Comparison of ENCODE assay signal across 8 mouse cellular contexts in the genomic region with DNA sequence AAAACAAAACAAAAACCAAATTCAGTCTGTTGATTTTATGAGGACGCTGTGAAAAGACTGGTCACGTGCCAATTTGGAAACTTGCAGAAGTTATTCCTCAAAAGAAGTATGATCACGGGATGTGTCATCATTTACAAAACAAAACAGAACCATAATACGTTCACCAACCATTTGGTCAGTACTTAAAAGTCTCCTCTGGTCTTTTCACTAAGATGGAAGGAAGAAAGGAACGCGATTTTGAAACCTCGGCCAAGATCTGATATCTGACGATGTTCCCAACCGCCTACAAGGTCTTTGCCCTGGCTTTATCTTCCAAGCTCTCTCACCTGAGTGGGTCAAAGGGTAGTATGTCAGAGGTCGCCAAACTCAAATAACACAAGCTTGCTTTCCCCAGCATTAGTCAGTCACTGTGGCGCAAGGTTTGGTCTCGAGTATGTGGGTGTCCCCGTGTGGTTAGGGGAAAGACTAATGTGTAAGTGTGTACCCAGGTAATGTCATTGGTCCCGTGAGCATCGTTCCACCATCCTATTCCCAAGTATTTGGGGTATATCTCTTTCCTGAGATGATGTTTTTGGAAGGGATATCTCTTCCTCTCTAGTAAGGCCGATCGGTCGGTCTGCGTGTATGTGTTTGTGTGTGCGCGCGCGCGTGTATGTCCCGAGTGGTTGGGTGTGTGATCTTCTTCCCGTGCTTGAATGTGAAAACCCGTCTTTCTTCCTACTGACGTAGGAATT. TPM values are rescaled to one million over a fixed set of nuclear protein-coding genes. Genes with fewer than 3 reads are reported as not detected.
DNase-seq lines count a peak whose midpoint lies in the region; ATAC-seq and TF ChIP-seq lines count a peak whose summit lies in the region.

No protein-coding gene starts in this region.

- H3K4me3 ChIP-seq in brown adipose tissue, adult 24 weeks (ENCODE audit: insufficient read depth, low read depth, low read length), result peak overlapping the region; percentile 99
- H3K4me3 ChIP-seq in lung, embryonic 15.5 days, result peak overlapping the region; percentile 61
- peak overlapping the region; percentile 98 for H3K4me3 ChIP-seq in small intestine, adult 2 months (ENCODE audit: low read depth, low read length)

- no peak for TF ChIP-seq CTCF in small intestine, adult 2 months (IDR thresholded peaks at IDR 0.05; ENCODE audit: extremely low read depth, insufficient read length, insufficient replicate concordance, low read depth, low read length)

- ATAC-seq in granulocyte monocyte progenitor cell, adult 5-6 weeks (replicated peaks; ENCODE audit: poor library complexity, severe bottlenecking), result peak; percentile 39
- ATAC-seq in lung, embryonic 15.5 days (ENCODE audit: borderline replicate concordance, extremely low read depth, low FRiP score, low TSS enrichment), result no peak

- H3K27me3 ChIP-seq in lung, embryonic 15.5 days, result no peaks in the 10 kb centered on the region
- H3K27me3 ChIP-seq in small intestine, adult 2 months (ENCODE audit: control insufficient read depth, insufficient read depth, low read length), result no peaks in the 10 kb centered on the region

- H3K4me2 ChIP-seq in lung, embryonic 15.5 days, result peak overlapping the region; percentile 50

- peaks cover 2% of the 10 kb centered on the region; the same call in 1 of the 2 replicates for H3K4me1 ChIP-seq in brown adipose tissue, adult 24 weeks (ENCODE audit: control insufficient read depth, insufficient read depth, insufficient read length, low read length)
- H3K4me1 ChIP-seq in lung, embryonic 15.5 days, result no peaks in the 10 kb centered on the region
- peaks cover 6% of the 10 kb centered on the region; the same call in 1 of the 2 replicates for H3K4me1 ChIP-seq in small intestine, adult 2 months (ENCODE audit: control insufficient read depth, insufficient read depth, insufficient read length, low read length)

- no peaks in the 10 kb centered on the region for H3K9me3 ChIP-seq in lung, embryonic 15.5 days

- H3K36me3 ChIP-seq in lung, embryonic 15.5 days, result no peaks in the 10 kb centered on the region
- H3K36me3 ChIP-seq in small intestine, adult 2 months (ENCODE audit: control insufficient read depth, insufficient read depth, low read length), result peaks cover 3% of the 10 kb centered on the region; the same call in 1 of the 2 replicates

- intact Hi-C loops in heart, postnatal 25 days (cut with DNase I), result loop anchor here (5.0 kb wide), 2 partner anchors 36 to 39 kb away; a partner anchor contains a TSS

- peak; percentile 88 for DNase-seq in heart, adult 11 months
- no peak for DNase-seq in heart, postnatal 25 days (ENCODE audit: low spot score)
- DNase-seq in CD4-positive, CD25-positive, alpha-beta regulatory T cell, adult 2 months (ENCODE audit: low read depth, low spot score), result peak; percentile 36
- DNase-seq in kidney, adult 11 months, result peak; percentile 26

- peak overlapping the region; percentile 97 for H3K27ac ChIP-seq in brown adipose tissue, adult 24 weeks (replicated peaks; ENCODE audit: low read depth, low read length)
- peak overlapping the region; percentile 76 for H3K27ac ChIP-seq in lung, embryonic 15.5 days
- H3K27ac ChIP-seq in small intestine, adult 2 months (ENCODE audit: insufficient read depth, low read depth, low read length), result peak overlapping the region; percentile 92

- H3K9ac ChIP-seq in lung, embryonic 15.5 days, result peak overlapping the region; percentile 62

- no peak for TF ChIP-seq POLR2A in small intestine, adult 2 months (IDR thresholded peaks at IDR 0.05; ENCODE audit: low read depth, low read length)

- WGBS in lung, embryonic 15.5 days, result 26% methylated on average over 28 of the region's 28 CpGs
- WGBS in small intestine, adult 2 months, result 19% methylated on average over 28 of the region's 28 CpGs

RNA-seq across cellular contexts. Expression of a gene that starts 0.9 kb away (rescaled TPM):
- 10 to 100 TPM; 22.4 to 25.3 TPM for total RNA-seq in heart, postnatal 25 days (2021)
- 107 and 116 TPM in 2 replicates for polyA plus RNA-seq in brown adipose tissue, adult 24 weeks (2012; ENCODE audit: insufficient read depth, insufficient read length, missing spikeins)
- total RNA-seq in granulocyte monocyte progenitor cell, adult 5-6 weeks (2014; fragmentation: Nextera tagmentation), result 52.9 and 53.9 TPM in 2 replicates
- 93.5 and 100 TPM in 2 replicates for total RNA-seq in granulocyte monocyte progenitor cell, adult 5-6 weeks (2017)
- 57.6 and 62.6 TPM in 2 replicates for polyA plus RNA-seq in lung, embryonic 15.5 days (2015; fragmentation: Nextera tagmentation; extraction: Ambion mirVana)
- 1.7 and 2.3 TPM in 2 replicates for polyA plus RNA-seq in small intestine, adult 2 months (2012; rRNA removed)

RNA-seq across cellular contexts. Expression of a gene that starts 38.3 kb away (rescaled TPM):
- 1 to 10 TPM; 3.3 to 3.6 TPM for total RNA-seq in heart, postnatal 25 days (2021)
- polyA plus RNA-seq in brown adipose tissue, adult 24 weeks (2012; ENCODE audit: insufficient read depth, insufficient read length, missing spikeins), result 1.7 and 2.0 TPM in 2 replicates
- total RNA-seq in granulocyte monocyte progenitor cell, adult 5-6 weeks (2014; fragmentation: Nextera tagmentation), result 7.2 and 9.0 TPM in 2 replicates
- total RNA-seq in granulocyte monocyte progenitor cell, adult 5-6 weeks (2017), result 11.3 and 15.6 TPM in 2 replicates
- 7.3 and 7.6 TPM in 2 replicates for polyA plus RNA-seq in lung, embryonic 15.5 days (2015; fragmentation: Nextera tagmentation; extraction: Ambion mirVana)
- 0.22 and 0.56 TPM in 2 replicates for polyA plus RNA-seq in small intestine, adult 2 months (2012; rRNA removed)

RNA-seq across cellular contexts. Expression of a gene that starts 38.4 kb away (rescaled TPM):
- 10 to 100 TPM; 14.7 to 16.7 TPM for total RNA-seq in heart, postnatal 25 days (2021)
- 32.4 and 33.8 TPM in 2 replicates for polyA plus RNA-seq in brown adipose tissue, adult 24 weeks (2012; ENCODE audit: insufficient read depth, insufficient read length, missing spikeins)
- total RNA-seq in granulocyte monocyte progenitor cell, adult 5-6 weeks (2014; fragmentation: Nextera tagmentation), result 11.2 and 18.5 TPM in 2 replicates
- total RNA-seq in granulocyte monocyte progenitor cell, adult 5-6 weeks (2017), result 13.6 and 17.1 TPM in 2 replicates
- polyA plus RNA-seq in lung, embryonic 15.5 days (2015; fragmentation: Nextera tagmentation; extraction: Ambion mirVana), result 34.7 and 34.9 TPM in 2 replicates
- 0.17 and 0.22 TPM in 2 replicates for polyA plus RNA-seq in small intestine, adult 2 months (2012; rRNA removed)

RNA-seq across cellular contexts. Expression of a gene that starts 39.6 kb away (rescaled TPM):
- 1 to 10 TPM; 2.6 to 3.6 TPM for total RNA-seq in heart, postnatal 25 days (2021)
- polyA plus RNA-seq in brown adipose tissue, adult 24 weeks (2012; ENCODE audit: insufficient read depth, insufficient read length, missing spikeins), result 3.6 and 3.9 TPM in 2 replicates
- total RNA-seq in granulocyte monocyte progenitor cell, adult 5-6 weeks (2014; fragmentation: Nextera tagmentation), result 5.6 and 5.8 TPM in 2 replicates
- total RNA-seq in granulocyte monocyte progenitor cell, adult 5-6 weeks (2017), result 4.0 and 8.0 TPM in 2 replicates
- 6.6 and 7.9 TPM in 2 replicates for polyA plus RNA-seq in lung, embryonic 15.5 days (2015; fragmentation: Nextera tagmentation; extraction: Ambion mirVana)
- polyA plus RNA-seq in small intestine, adult 2 months (2012; rRNA removed), result 0.14 and 0.23 TPM in 2 replicates

Comparison
In these comparisons a context has a peak if more than half of its experiments do, and no peak if none do; other contexts are left out.
1. RNA of a gene that starts 0.9 kb away (polyA plus RNA-seq): 107 to 116 TPM in brown adipose tissue, adult 24 weeks and 57.6 to 62.6 TPM in lung, embryonic 15.5 days; 1.7 to 2.3 TPM in small intestine, adult 2 months; every median in the first group is over 10 times any median in the second.
2. RNA of a gene that starts 38.4 kb away (polyA plus RNA-seq): 34.7 to 34.9 TPM in lung, embryonic 15.5 days and 32.4 to 33.8 TPM in brown adipose tissue, adult 24 weeks; 0.17 to 0.22 TPM in small intestine, adult 2 months; every median in the first group is over 10 times any median in the second.
3. Peak in every context shown above with its lines, with median percentiles within 50 percentile points of each other: H3K27ac ChIP-seq and H3K4me3 ChIP-seq.